Mouse (Mus musculus): ENCODE data around the gene Gm45062.

DNA sequence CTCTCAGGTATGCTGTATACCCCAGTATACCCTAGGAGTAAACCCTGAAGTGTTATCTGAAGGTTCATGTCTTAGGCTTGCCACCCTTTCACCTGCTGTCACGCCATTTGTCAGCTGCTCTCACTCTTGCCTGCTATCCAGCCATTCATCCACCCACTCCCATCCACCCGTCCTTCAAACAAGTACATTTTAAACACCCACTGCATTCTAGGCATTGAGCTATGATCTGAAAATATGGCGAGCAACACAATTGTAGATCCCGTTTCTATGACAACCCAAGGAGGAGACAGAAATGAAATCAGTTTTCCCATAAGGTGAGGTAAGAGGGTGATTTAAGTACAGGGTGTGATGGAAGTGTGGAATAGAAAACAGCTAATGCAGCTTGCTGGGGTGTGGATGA lies 378.9 kb downstream of the Gm45062 start:
- TF ChIP-seq POLR2A (IDR thresholded peaks at IDR 0.05; ENCODE audit: borderline replicate concordance, extremely low read depth, low read depth, low read length) (no peak), CTCF (IDR thresholded peaks at IDR 0.05; ENCODE audit: insufficient read depth, low read length) (no peak)
